Mouse (Mus musculus) small intestine, adult 2 months (tissue): ENCODE measurements around the gene Rapgef3.

Source experiments
- CTCF ChIP-seq: fragments of 200-500 bp; IDR thresholded peaks from 2 replicates; pipeline ENCODE4 v1.5.1; 2012; ENCODE audit warnings: low read depth, mild to moderate bottlenecking, control low read depth, inconsistent platforms, low read length, moderate library complexity, mixed read lengths; ENCODE audit not compliant: insufficient replicate concordance, insufficient read length; ENCODE audit errors: extremely low read depth
- POLR2A ChIP-seq: fragments of 200-500 bp; IDR thresholded peaks from 2 replicates; pipeline ENCODE4 v1.6.1; 2012; ENCODE audit warnings: low read depth, mild to moderate bottlenecking, control low read depth, inconsistent platforms, low read length, moderate library complexity

- TF ChIP-seq CTCF (no peak), POLR2A (no peak)
Observed at GRCm38 (mm10) chr15:97779576-97779975, 11.8 kb upstream of the Rapgef3 start.
